Mouse (Mus musculus): ENCODE data around the gene Ccdc9. TPM values are rescaled to one million over a fixed set of nuclear protein-coding genes. Genes with fewer than 3 reads are reported as not detected.

Gene Ccdc9
- polyA plus RNA-seq, 1 experiment from 2014 or later, result 10.9 TPM

DNA sequence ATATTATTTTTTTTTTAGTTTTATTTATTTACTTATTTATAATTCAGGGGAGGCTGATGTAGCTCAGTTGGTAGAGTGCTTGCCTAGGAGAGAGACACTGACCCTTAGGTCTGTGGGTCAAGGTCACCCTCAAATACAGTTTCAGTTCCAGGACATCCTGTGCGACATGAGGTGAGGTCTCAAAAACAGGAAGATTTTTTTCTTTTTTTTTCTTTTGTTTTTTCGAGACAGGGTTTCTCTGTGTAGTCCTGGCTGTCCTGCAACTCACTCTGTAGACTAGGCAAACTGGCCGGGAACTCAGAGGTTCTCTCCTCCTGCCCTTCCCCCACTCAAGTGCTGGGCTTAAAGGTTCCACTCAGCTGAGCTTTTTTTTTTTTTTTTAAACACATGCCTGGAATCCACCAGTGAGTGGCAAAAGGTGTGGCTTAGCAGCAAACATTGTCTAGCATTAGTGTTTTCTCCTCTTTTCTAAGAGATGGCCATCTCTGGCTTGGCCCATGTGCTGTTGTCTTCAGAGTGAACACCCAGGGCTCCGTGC, 28.7 kb upstream of the Ccdc9 start:
- H3K4me3 ChIP-seq (ENCODE audit: low read depth, low read length), result no peak overlapping the region
- no peak overlapping the region for H3K4me2 ChIP-seq (ENCODE audit: low read depth, low read length)
- H3K27ac ChIP-seq (replicated peaks; ENCODE audit: low read depth, low read length), result no peak overlapping the region
- WGBS, result 57% methylated on average over 4 of the region's 4 CpGs
- H3K9ac ChIP-seq (ENCODE audit: low read depth, low read length), result no peak overlapping the region
- peaks cover 16% of the 10 kb centered on the region for H3K27me3 ChIP-seq (replicated peaks; ENCODE audit: control insufficient read depth, insufficient read depth, low read length)
- ATAC-seq (ENCODE audit: low read depth), result no peak
- 0 out of 2 replicates have a peak, but pooled peaks cover 6% of the 10 kb centered on the region for H3K36me3 ChIP-seq (ENCODE audit: control insufficient read depth, insufficient read depth, low read length)
- DNase-seq (ENCODE audit: low spot score), result no peak
- H3K9me3 ChIP-seq (ENCODE audit: control insufficient read depth, low read length), result no peaks in the 10 kb centered on the region
- peaks cover 22% of the 10 kb centered on the region for H3K4me1 ChIP-seq (ENCODE audit: control insufficient read depth, insufficient read depth, low read length)

DNA sequence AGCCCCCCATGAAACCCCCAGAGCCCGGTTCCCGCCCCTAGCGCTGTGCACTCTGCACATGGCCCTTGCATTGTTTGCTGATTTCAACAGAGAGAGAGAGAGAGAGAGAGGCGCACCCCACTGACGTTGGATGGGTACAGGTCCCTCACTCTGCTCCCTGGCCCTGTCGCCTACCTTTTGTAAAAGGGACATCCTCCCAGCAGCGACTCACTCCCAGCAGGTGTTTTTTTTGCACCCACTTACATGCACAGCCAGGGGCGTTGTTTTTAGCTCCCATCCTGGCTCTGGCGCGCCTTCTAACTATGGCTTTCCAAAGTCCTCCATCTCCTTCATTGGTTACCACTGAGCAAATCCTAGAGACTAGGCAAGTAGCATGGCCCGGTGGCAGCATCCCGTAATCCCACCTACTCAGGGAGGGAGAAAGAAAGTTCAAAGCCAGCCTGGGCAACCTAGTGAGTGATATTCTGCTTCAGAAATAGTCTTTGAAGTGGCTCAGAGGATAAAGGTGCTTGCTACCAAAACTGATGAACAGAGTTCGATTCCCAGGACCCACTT, 27.7 kb upstream of the Ccdc9 start:
- Histone ChIP-seq H3K27ac (replicated peaks; ENCODE audit: low read depth, low read length) (peak overlapping the region; percentile 92), H3K27me3 (replicated peaks; ENCODE audit: control insufficient read depth, insufficient read depth, low read length) (peaks cover 19% of the 10 kb centered on the region), H3K36me3 (ENCODE audit: control insufficient read depth, insufficient read depth, low read length) (0 out of 2 replicates have a peak, but pooled peaks cover 6% of the 10 kb centered on the region), H3K4me3 (ENCODE audit: low read depth, low read length) (peak overlapping the region; percentile 64), H3K4me2 (ENCODE audit: low read depth, low read length) (peak overlapping the region; percentile 90), H3K9ac (ENCODE audit: low read depth, low read length) (peak overlapping the region; percentile 77), H3K9me3 (ENCODE audit: control insufficient read depth, low read length) (no peaks in the 10 kb centered on the region), H3K4me1 (ENCODE audit: control insufficient read depth, insufficient read depth, low read length) (peaks cover 22% of the 10 kb centered on the region)
- DNase-seq (ENCODE audit: low spot score) (no peak), ATAC-seq (ENCODE audit: low read depth) (no peak; the same call in 1 of the 2 replicates)
- WGBS, result 13% methylated on average over 9 of the region's 13 CpGs

- Histone ChIP-seq H3K4me2 (ENCODE audit: low read depth, low read length) (peak overlapping the region; percentile 90), H3K27me3 (replicated peaks; ENCODE audit: control insufficient read depth, insufficient read depth, low read length) (peaks cover 19% of the 10 kb centered on the region), H3K36me3 (ENCODE audit: control insufficient read depth, insufficient read depth, low read length) (0 out of 2 replicates have a peak, but pooled peaks cover 6% of the 10 kb centered on the region), H3K4me1 (ENCODE audit: control insufficient read depth, insufficient read depth, low read length) (peaks cover 22% of the 10 kb centered on the region), H3K27ac (replicated peaks; ENCODE audit: low read depth, low read length) (peak overlapping the region; percentile 92), H3K4me3 (ENCODE audit: low read depth, low read length) (peak overlapping the region; percentile 64), H3K9me3 (ENCODE audit: control insufficient read depth, low read length) (no peaks in the 10 kb centered on the region), H3K9ac (ENCODE audit: low read depth, low read length) (peak overlapping the region; percentile 77)
- ATAC-seq (ENCODE audit: low read depth), result peak; percentile 80
- WGBS, result 1% methylated on average over 36 of the region's 66 CpGs
- peak; percentile 87 for DNase-seq (ENCODE audit: low spot score)
Measured at GRCm38 (mm10) chr7:16313481-16314220, 27.1 kb upstream of the Ccdc9 start.

GRCm38 (mm10) chr7:16312672-16313311, 26.2 kb upstream of the Ccdc9 start:
- peaks cover 22% of the 10 kb centered on the region for H3K4me1 ChIP-seq (ENCODE audit: control insufficient read depth, insufficient read depth, low read length)
- 1% methylated on average over 11 of the region's 12 CpGs for WGBS
- H3K4me3 ChIP-seq (ENCODE audit: low read depth, low read length), result peak overlapping the region; percentile 64
- H3K27me3 ChIP-seq (replicated peaks; ENCODE audit: control insufficient read depth, insufficient read depth, low read length), result peaks cover 19% of the 10 kb centered on the region
- DNase-seq (ENCODE audit: low spot score), result peak; percentile 84
- H3K9ac ChIP-seq (ENCODE audit: low read depth, low read length), result peak overlapping the region; percentile 82
- H3K9me3 ChIP-seq (ENCODE audit: control insufficient read depth, low read length), result no peaks in the 10 kb centered on the region
- no peak for ATAC-seq (ENCODE audit: low read depth)
- peak overlapping the region; percentile 90 for H3K4me2 ChIP-seq (ENCODE audit: low read depth, low read length)
- H3K36me3 ChIP-seq (ENCODE audit: control insufficient read depth, insufficient read depth, low read length), result 0 out of 2 replicates have a peak, but pooled peaks cover 6% of the 10 kb centered on the region
- peak overlapping the region; percentile 92; the same call in 1 of the 2 replicates for H3K27ac ChIP-seq (replicated peaks; ENCODE audit: low read depth, low read length)

GRCm38 (mm10) chr7:16312011-16312671, 25.5 kb upstream of the Ccdc9 start:
- ATAC-seq (ENCODE audit: low read depth), result no peak
- peak overlapping the region; percentile 90 for H3K4me2 ChIP-seq (ENCODE audit: low read depth, low read length)
- peaks cover 19% of the 10 kb centered on the region for H3K27me3 ChIP-seq (replicated peaks; ENCODE audit: control insufficient read depth, insufficient read depth, low read length)
- H3K36me3 ChIP-seq (ENCODE audit: control insufficient read depth, insufficient read depth, low read length), result 0 out of 2 replicates have a peak, but pooled peaks cover 1% of the 10 kb centered on the region
- H3K27ac ChIP-seq (replicated peaks; ENCODE audit: low read depth, low read length), result peak overlapping the region; percentile 71
- H3K4me3 ChIP-seq (ENCODE audit: low read depth, low read length), result peak overlapping the region; percentile 64
- DNase-seq (ENCODE audit: low spot score), result peak; percentile 42
- WGBS, result under 1% methylated on average over 27 of the region's 49 CpGs
- H3K4me1 ChIP-seq (ENCODE audit: control insufficient read depth, insufficient read depth, low read length), result peaks cover 22% of the 10 kb centered on the region
- no peaks in the 10 kb centered on the region for H3K9me3 ChIP-seq (ENCODE audit: control insufficient read depth, low read length)
- H3K9ac ChIP-seq (ENCODE audit: low read depth, low read length), result peak overlapping the region; percentile 82

- Histone ChIP-seq H3K27me3 (replicated peaks; ENCODE audit: control insufficient read depth, insufficient read depth, low read length) (peaks cover 19% of the 10 kb centered on the region), H3K27ac (replicated peaks; ENCODE audit: low read depth, low read length) (peak overlapping the region; percentile 71; the same call in 1 of the 2 replicates), H3K36me3 (ENCODE audit: control insufficient read depth, insufficient read depth, low read length) (no peaks in the 10 kb centered on the region), H3K4me3 (ENCODE audit: low read depth, low read length) (peak overlapping the region; percentile 64), H3K4me1 (ENCODE audit: control insufficient read depth, insufficient read depth, low read length) (peaks cover 22% of the 10 kb centered on the region), H3K9ac (ENCODE audit: low read depth, low read length) (peak overlapping the region; percentile 82), H3K4me2 (ENCODE audit: low read depth, low read length) (peak overlapping the region; percentile 90), H3K9me3 (ENCODE audit: control insufficient read depth, low read length) (no peaks in the 10 kb centered on the region)
- DNase-seq (ENCODE audit: low spot score) (no peak), ATAC-seq (ENCODE audit: low read depth) (no peak)
- WGBS, result 3% methylated on average over 12 of the region's 14 CpGs
Measured at GRCm38 (mm10) chr7:16311453-16312004, 24.9 kb upstream of the Ccdc9 start.

GRCm38 (mm10) chr7:16310521-16311452, 24.2 kb upstream of the Ccdc9 start:
- H3K27ac ChIP-seq (replicated peaks; ENCODE audit: low read depth, low read length), result no peak overlapping the region
- H3K27me3 ChIP-seq (replicated peaks; ENCODE audit: control insufficient read depth, insufficient read depth, low read length), result peaks cover 19% of the 10 kb centered on the region
- H3K4me3 ChIP-seq (ENCODE audit: low read depth, low read length), result peak overlapping the region; percentile 64
- 2% methylated on average over 25 of the region's 31 CpGs for WGBS
- ATAC-seq (ENCODE audit: low read depth) (no peak), DNase-seq (ENCODE audit: low spot score) (no peak)
- H3K4me1 ChIP-seq (ENCODE audit: control insufficient read depth, insufficient read depth, low read length), result peaks cover 22% of the 10 kb centered on the region
- peak overlapping the region; percentile 82 for H3K9ac ChIP-seq (ENCODE audit: low read depth, low read length)
- H3K9me3 ChIP-seq (ENCODE audit: control insufficient read depth, low read length), result no peaks in the 10 kb centered on the region
- H3K4me2 ChIP-seq (ENCODE audit: low read depth, low read length), result peak overlapping the region; percentile 90
- H3K36me3 ChIP-seq (ENCODE audit: control insufficient read depth, insufficient read depth, low read length), result no peaks in the 10 kb centered on the region
